Mouse (Mus musculus) liver, embryonic 11.5 days (tissue): Measurements from ENCODE around the gene Dhx32. TPM values are rescaled to one million over a fixed set of nuclear protein-coding genes. Genes with fewer than 3 reads are reported as not detected.
"Not testable (repeated sequence)": the region's sequence is repeated elsewhere in the genome, so short reads cannot be mapped to it uniquely, and the experiment has no call there.

ENCODE experiments used
- ATAC-seq: fragments of 200-750 bp; cut with Nextera tagmentation; replicated peaks from 2 replicates; pipeline ENCODE4 v1.8.0; 2017; ENCODE audit warnings: moderate number of reproducible peaks, mild to moderate bottlenecking, moderate TSS enrichment, moderate library complexity; ENCODE audit not compliant: low FRiP score
- DNase-seq: peaks from one replicate; pipeline ENCODE4 v3.0.0-alpha.2; 2017; ENCODE audit warnings: low spot score
- H3K27ac ChIP-seq: fragments of 300-500 bp; sonication (generic); 2 replicates; pipeline ENCODE4 v1.5.1; 2014; ENCODE audit warnings: mild to moderate bottlenecking, low read depth, low read length, control low read depth
- H3K27me3 ChIP-seq: fragments of 300-500 bp; sonication (generic); replicated peaks from 2 replicates; pipeline ENCODE4 v1.6.1; 2014; ENCODE audit warnings: low read length, mixed read lengths; ENCODE audit not compliant: control insufficient read depth, insufficient read depth
- H3K36me3 ChIP-seq: fragments of 300-500 bp; sonication (generic); 2 replicates; pipeline ENCODE4 v1.6.1; 2014; ENCODE audit warnings: mild to moderate bottlenecking, low read length, moderate library complexity, mixed read lengths; ENCODE audit not compliant: control insufficient read depth, insufficient read depth
- H3K4me1 ChIP-seq: fragments of 300-500 bp; sonication (generic); replicated peaks from 2 replicates; pipeline ENCODE4 v1.6.1; 2014; ENCODE audit warnings: low read length, mixed read lengths; ENCODE audit not compliant: control insufficient read depth, insufficient read depth
- H3K4me2 ChIP-seq: fragments of 300-500 bp; sonication (generic); 2 replicates; pipeline ENCODE4 v1.6.1; 2014; ENCODE audit warnings: mild to moderate bottlenecking, control low read depth, moderate library complexity
- H3K4me3 ChIP-seq: fragments of 300-500 bp; sonication (generic); 2 replicates; pipeline ENCODE4 v1.5.1; 2014; ENCODE audit warnings: low read depth, low read length, control low read depth
- H3K9ac ChIP-seq: fragments of 300-500 bp; sonication (generic); 2 replicates; pipeline ENCODE4 v1.6.1; 2014; ENCODE audit warnings: low read depth, low read length, control low read depth
- H3K9me3 ChIP-seq: fragments of 300-500 bp; sonication (generic); 2 replicates; pipeline ENCODE4 v1.6.1; 2016; ENCODE audit warnings: low read length, inconsistent platforms, mixed read lengths; ENCODE audit not compliant: control insufficient read depth
- WGBS: fragments of 180-500 bp; shearing (Covaris S2); extraction: QIAGEN DNeasy Blood & Tissue Kit; methylation state at CpG from one replicate; pipeline ENCODE4 v1.1.7; 2014; 5-methylcytosine and 5-hydroxymethylcytosine counted together
- polyA plus RNA-seq: library from polyadenylated mRNA; unstranded; fragments of >200 nt; fragmentation: Nextera tagmentation; extraction: Ambion mirVana; gene quantifications from 2 replicates; pipeline ENCODE4 v1.2.1, GENCODE M21; 2014

The Dhx32 gene
- polyA plus RNA-seq, 1 experiment from 2014 or later, result 22.6 TPM

GRCm38 (mm10) chr7:133699885-133700284, 82.6 kb downstream of the Dhx32 start:
- DNase-seq (no peak), ATAC-seq (no peak)
- 70% methylated on average over 4 of the region's 4 CpGs for WGBS
- H3K36me3 ChIP-seq, result peaks cover 25% of the 10 kb centered on the region
- H3K27ac ChIP-seq, result peak overlapping the region; percentile 99
- H3K4me2 ChIP-seq, result peak overlapping the region; percentile 75
- peak overlapping the region; percentile 71 for H3K9ac ChIP-seq
- H3K4me1 ChIP-seq, result peaks cover 34% of the 10 kb centered on the region
- H3K4me3 ChIP-seq, result peak overlapping the region; percentile 58
- no peaks in the 10 kb centered on the region for H3K27me3 ChIP-seq
- H3K9me3 ChIP-seq, result no peaks in the 10 kb centered on the region

GRCm38 (mm10) chr7:133698021-133698709, 84.4 kb downstream of the Dhx32 start:
- Histone ChIP-seq H3K27ac (peak overlapping the region; percentile 99), H3K4me1 (peaks cover 24% of the 10 kb centered on the region), H3K36me3 (peaks cover 25% of the 10 kb centered on the region), H3K9me3 (no peaks in the 10 kb centered on the region), H3K4me2 (peak overlapping the region; percentile 75), H3K4me3 (peak overlapping the region; percentile 34), H3K27me3 (no peaks in the 10 kb centered on the region), H3K9ac (peak overlapping the region; percentile 70)
- WGBS, result 40% methylated on average over 12 of the region's 12 CpGs
- ATAC-seq (peak; percentile 88), DNase-seq (peak; percentile 55)

GRCm38 (mm10) chr7:133685644-133686043, 96.9 kb downstream of the Dhx32 start:
- not testable (repeated sequence) for H3K4me3 ChIP-seq, H3K4me2 ChIP-seq, H3K4me1 ChIP-seq, H3K27ac ChIP-seq, DNase-seq, H3K9me3 ChIP-seq, H3K9ac ChIP-seq, ATAC-seq, H3K27me3 ChIP-seq
- H3K36me3 ChIP-seq, result peaks cover 42% of the 10 kb centered on the region

GRCm38 (mm10) chr7:133684701-133685100, 97.8 kb downstream of the Dhx32 start:
- Histone ChIP-seq H3K36me3 (peaks cover 33% of the 10 kb centered on the region), H3K4me1 (no peaks in the 10 kb centered on the region), H3K27ac (no peak overlapping the region), H3K27me3 (no peaks in the 10 kb centered on the region), H3K4me2 (no peak overlapping the region), H3K4me3 (no peak overlapping the region), H3K9me3 (peaks cover 3% of the 10 kb centered on the region; the same call in 1 of the 2 replicates), H3K9ac (no peak overlapping the region)
- WGBS, result 95% methylated on average over 6 of the region's 6 CpGs
- DNase-seq, result no peak
- ATAC-seq, result 0 out of 2 replicates have a peak, but pooled peaks have one; percentile 13

- ATAC-seq, result no peak
- H3K36me3 ChIP-seq, result peaks cover 27% of the 10 kb centered on the region
- 64% methylated on average over 5 of the region's 5 CpGs for WGBS
- no peak overlapping the region for H3K27ac ChIP-seq
- H3K9me3 ChIP-seq, result peaks cover 3% of the 10 kb centered on the region; the same call in 1 of the 2 replicates
- DNase-seq, result no peak
- H3K9ac ChIP-seq, result no peak overlapping the region
- H3K4me1 ChIP-seq, result no peaks in the 10 kb centered on the region
- no peaks in the 10 kb centered on the region for H3K27me3 ChIP-seq
- no peak overlapping the region for H3K4me2 ChIP-seq
- H3K4me3 ChIP-seq, result no peak overlapping the region
Observed at GRCm38 (mm10) chr7:133684110-133684509, 98.4 kb downstream of the Dhx32 start.

GRCm38 (mm10) chr7:133683626-133684025, 98.9 kb downstream of the Dhx32 start:
- H3K4me2 ChIP-seq, result no peak overlapping the region
- H3K27ac ChIP-seq, result no peak overlapping the region
- ATAC-seq (no peak), DNase-seq (no peak)
- H3K36me3 ChIP-seq, result peaks cover 23% of the 10 kb centered on the region
- 84% methylated on average over 5 of the region's 5 CpGs for WGBS
- H3K4me3 ChIP-seq, result no peak overlapping the region
- H3K27me3 ChIP-seq, result no peaks in the 10 kb centered on the region
- no peak overlapping the region for H3K9ac ChIP-seq
- H3K9me3 ChIP-seq, result peaks cover 3% of the 10 kb centered on the region; the same call in 1 of the 2 replicates
- H3K4me1 ChIP-seq, result no peaks in the 10 kb centered on the region

GRCm38 (mm10) chr7:133679961-133680360, 102.6 kb downstream of the Dhx32 start, which contains the start of gene Mmp21:
Gene Mmp21, minus strand, starts transcription at chr7:133680061.
- 92% methylated on average over 3 of the region's 3 CpGs for WGBS
- DNase-seq, result no peak

GRCm38 (mm10) chr7:133679439-133679838, 103.1 kb downstream of the Dhx32 start:
- no peaks in the 10 kb centered on the region for H3K9me3 ChIP-seq
- H3K4me2 ChIP-seq, result no peak overlapping the region
- no peak overlapping the region for H3K27ac ChIP-seq
- WGBS, result 80% methylated on average over 4 of the region's 4 CpGs
- H3K9ac ChIP-seq, result no peak overlapping the region
- H3K36me3 ChIP-seq, result peaks cover 2% of the 10 kb centered on the region; the same call in 1 of the 2 replicates
- H3K4me1 ChIP-seq, result no peaks in the 10 kb centered on the region
- no peak overlapping the region for H3K4me3 ChIP-seq
- DNase-seq (no peak), ATAC-seq (no peak)
- no peaks in the 10 kb centered on the region for H3K27me3 ChIP-seq

More at GRCm38 (mm10) chr7:133679961-133680360, 102.6 kb downstream of the Dhx32 start, which contains the start of gene Mmp21:
- no peak within 1 kb of the TSS for H3K4me3 ChIP-seq
- no peak within 1 kb of the TSS for H3K9ac ChIP-seq
- no peaks in the 10 kb centered on the region for H3K9me3 ChIP-seq
- H3K27me3 ChIP-seq, result no peaks in the 10 kb centered on the region
- no peak for ATAC-seq
- no peaks in the 10 kb centered on the region for H3K4me1 ChIP-seq
- H3K27ac ChIP-seq, result no peak within 1 kb of the TSS
- no peak within 1 kb of the TSS for H3K4me2 ChIP-seq
- peaks cover 3% of the 10 kb centered on the region; the same call in 1 of the 2 replicates for H3K36me3 ChIP-seq

GRCm38 (mm10) chr7:133678716-133679115, 103.8 kb downstream of the Dhx32 start:
- Histone ChIP-seq H3K27ac (no peak overlapping the region), H3K4me3 (no peak overlapping the region), H3K36me3 (no peaks in the 10 kb centered on the region), H3K27me3 (no peaks in the 10 kb centered on the region), H3K4me2 (no peak overlapping the region), H3K9me3 (no peaks in the 10 kb centered on the region), H3K4me1 (no peaks in the 10 kb centered on the region), H3K9ac (no peak overlapping the region)
- DNase-seq (no peak), ATAC-seq (no peak)
- 97% methylated on average over 8 of the region's 8 CpGs for WGBS
